Mouse (Mus musculus): ENCODE measurements around the gene Slc35a3. TPM values are rescaled to one million over a fixed set of nuclear protein-coding genes. Genes with fewer than 3 reads are reported as not detected.

Slc35a3 gene
- polyA plus RNA-seq, 2 experiments = 9.6 to 20.7 TPM

GRCm38 (mm10) chr3:116662463-116662863 lies 50.2 kb downstream of the Slc35a3 start, which contains the start of gene Mfsd14a:
Gene Mfsd14a, minus strand, starts transcription at chr3:116662677.
- Histone ChIP-seq H3K27me3 (ENCODE audit: control insufficient read depth, insufficient read depth, low read length) (no peaks in the 10 kb centered on the region), H3K4me3 (replicated peaks; ENCODE audit: low read length) (peak within 1 kb of the TSS; percentile 92), H3K4me2 (replicated peaks; ENCODE audit: low read depth, low read length, severe bottlenecking) (peak within 1 kb of the TSS; percentile 66), H3K36me3 (ENCODE audit: control insufficient read depth, insufficient read depth, low read length) (no peaks in the 10 kb centered on the region), H3K27ac (replicated peaks; ENCODE audit: low read depth, low read length) (peak within 1 kb of the TSS; percentile 94), H3K4me1 (ENCODE audit: control insufficient read depth, insufficient read depth, low read length) (peaks cover 15% of the 10 kb centered on the region), H3K9me3 (ENCODE audit: control insufficient read depth, low read length) (no peaks in the 10 kb centered on the region), H3K9ac (ENCODE audit: low read depth, low read length, severe bottlenecking) (peak within 1 kb of the TSS; percentile 98)
- peak; percentile 96 for DNase-seq (ENCODE audit: low spot score)
- under 1% methylated on average over 33 of the region's 39 CpGs for WGBS
- peak; percentile 74; the same call in 1 of the 2 replicates for TF ChIP-seq POLR2A (IDR thresholded peaks at IDR 0.05; ENCODE audit: borderline replicate concordance, extremely low read depth, insufficient read depth, insufficient read length)
- peak; percentile 99 for ATAC-seq (ENCODE audit: low FRiP score, low read depth)

DNA sequence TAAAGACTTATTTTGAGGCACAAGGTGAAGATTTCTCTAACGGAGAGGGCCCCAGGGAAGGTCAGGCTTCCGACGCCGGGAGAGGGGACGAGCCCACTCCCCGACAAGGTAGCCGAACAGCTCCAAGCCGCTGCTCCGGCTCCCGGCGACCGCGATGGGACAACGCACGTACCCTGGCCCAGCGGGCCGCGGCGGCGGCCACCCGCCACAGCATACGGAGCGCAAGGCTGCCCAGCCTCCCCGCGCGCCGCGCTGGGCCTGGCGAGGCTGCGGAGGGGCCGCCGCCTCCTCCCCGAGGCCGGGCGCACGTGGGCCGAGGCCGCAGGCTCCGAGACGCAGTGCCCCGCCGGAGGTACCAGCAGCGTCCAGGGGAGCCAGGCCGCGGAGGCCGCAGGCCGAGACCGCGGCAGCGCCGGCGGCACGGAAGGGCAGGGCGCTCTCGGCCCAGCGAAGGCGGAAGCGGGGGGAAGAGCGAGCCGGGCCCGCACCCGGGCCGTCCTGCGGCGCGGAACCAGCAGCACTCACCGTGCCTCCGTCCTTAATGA lies 50.7 kb downstream of the Slc35a3 start:
- Histone ChIP-seq H3K36me3 (ENCODE audit: control insufficient read depth, insufficient read depth, low read length) (no peaks in the 10 kb centered on the region), H3K4me1 (ENCODE audit: control insufficient read depth, insufficient read depth, low read length) (peaks cover 15% of the 10 kb centered on the region), H3K9ac (ENCODE audit: low read depth, low read length, severe bottlenecking) (peak overlapping the region; percentile 98), H3K9me3 (ENCODE audit: control insufficient read depth, low read length) (no peaks in the 10 kb centered on the region), H3K4me3 (replicated peaks; ENCODE audit: low read length) (peak overlapping the region; percentile 92), H3K4me2 (replicated peaks; ENCODE audit: low read depth, low read length, severe bottlenecking) (peak overlapping the region; percentile 66), H3K27me3 (ENCODE audit: control insufficient read depth, insufficient read depth, low read length) (no peaks in the 10 kb centered on the region), H3K27ac (replicated peaks; ENCODE audit: low read depth, low read length) (peak overlapping the region; percentile 94)
- DNase-seq (ENCODE audit: low spot score) = no peak
- WGBS = under 1% methylated on average over 57 of the region's 68 CpGs
- no peak for TF ChIP-seq POLR2A (IDR thresholded peaks at IDR 0.05; ENCODE audit: borderline replicate concordance, extremely low read depth, insufficient read depth, insufficient read length)
- peak; percentile 85 for ATAC-seq (ENCODE audit: low FRiP score, low read depth)

DNA sequence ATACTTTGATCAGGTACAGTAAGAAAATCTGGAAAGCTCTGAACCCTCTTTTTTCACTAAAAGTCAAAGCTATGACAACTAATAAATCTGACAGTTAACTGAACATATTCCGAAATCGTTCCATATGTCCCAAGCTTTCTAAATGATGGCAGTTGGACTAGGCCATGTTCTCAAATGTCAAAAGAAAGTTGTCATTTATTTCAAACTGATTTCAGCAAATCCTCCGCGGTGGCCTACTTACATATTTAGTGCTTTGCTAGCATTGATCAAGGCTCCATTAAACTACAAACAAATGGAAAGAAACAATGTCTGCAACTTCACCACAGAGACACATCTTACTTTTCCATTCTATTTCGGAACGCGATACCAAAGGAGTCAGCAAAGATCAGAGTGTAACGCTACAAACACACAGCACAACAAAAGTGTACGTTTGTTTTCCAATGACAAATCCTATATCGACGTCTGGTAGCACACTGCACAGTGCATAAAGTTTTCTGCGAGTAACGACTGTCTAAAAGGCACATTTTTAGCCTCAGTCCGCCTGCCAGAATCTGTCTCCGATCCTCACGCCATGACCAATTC lies 51.3 kb downstream of the Slc35a3 start:
- Histone ChIP-seq H3K9me3 (ENCODE audit: control insufficient read depth, low read length) (no peaks in the 10 kb centered on the region), H3K27ac (replicated peaks; ENCODE audit: low read depth, low read length) (peak overlapping the region; percentile 94), H3K36me3 (ENCODE audit: control insufficient read depth, insufficient read depth, low read length) (no peaks in the 10 kb centered on the region), H3K4me1 (ENCODE audit: control insufficient read depth, insufficient read depth, low read length) (peaks cover 15% of the 10 kb centered on the region), H3K4me3 (replicated peaks; ENCODE audit: low read length) (peak overlapping the region; percentile 92), H3K4me2 (replicated peaks; ENCODE audit: low read depth, low read length, severe bottlenecking) (peak overlapping the region; percentile 66), H3K27me3 (ENCODE audit: control insufficient read depth, insufficient read depth, low read length) (no peaks in the 10 kb centered on the region), H3K9ac (ENCODE audit: low read depth, low read length, severe bottlenecking) (peak overlapping the region; percentile 98)
- WGBS = 3% methylated on average over 16 of the region's 16 CpGs
- no peak for TF ChIP-seq POLR2A (IDR thresholded peaks at IDR 0.05; ENCODE audit: borderline replicate concordance, extremely low read depth, insufficient read depth, insufficient read length)
- ATAC-seq (ENCODE audit: low FRiP score, low read depth) (no peak), DNase-seq (ENCODE audit: low spot score) (peak; percentile 14)

DNA sequence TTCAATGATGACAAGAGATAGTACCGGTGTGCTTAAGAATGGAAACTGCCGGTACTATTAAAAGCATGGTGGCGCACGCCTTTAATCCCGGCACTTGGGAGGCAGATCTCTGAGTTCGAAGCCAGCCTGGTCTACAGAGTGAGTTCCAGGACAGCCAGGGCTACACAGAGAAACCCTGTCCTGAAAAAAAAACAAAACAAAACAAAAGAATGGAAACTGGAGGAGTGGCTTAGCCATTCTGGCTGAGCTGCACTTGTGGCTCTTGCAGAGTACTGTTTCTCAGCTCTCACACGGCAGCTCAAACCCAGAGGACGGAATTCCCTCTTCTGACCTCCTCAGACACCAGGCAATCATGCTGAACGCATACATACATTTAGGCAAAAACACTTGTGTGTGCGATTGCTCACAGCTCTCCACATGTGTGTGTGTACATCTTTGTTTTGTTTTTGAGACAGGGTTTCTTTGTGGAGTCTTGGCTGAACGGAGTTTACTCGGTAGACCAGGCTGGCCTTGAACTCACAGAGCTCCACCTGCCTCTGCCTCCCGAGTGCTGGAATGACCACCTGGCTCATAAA lies 52.7 kb downstream of the Slc35a3 start:
- WGBS = 86% methylated on average over 13 of the region's 13 CpGs
- H3K9ac ChIP-seq (ENCODE audit: low read depth, low read length, severe bottlenecking) = peak overlapping the region; percentile 13; the same call in 1 of the 2 replicates
- H3K4me1 ChIP-seq (ENCODE audit: control insufficient read depth, insufficient read depth, low read length) = peaks cover 15% of the 10 kb centered on the region
- no peaks in the 10 kb centered on the region for H3K9me3 ChIP-seq (ENCODE audit: control insufficient read depth, low read length)
- ATAC-seq (ENCODE audit: low FRiP score, low read depth) (no peak), DNase-seq (ENCODE audit: low spot score) (no peak)
- no peaks in the 10 kb centered on the region for H3K36me3 ChIP-seq (ENCODE audit: control insufficient read depth, insufficient read depth, low read length)
- no peak overlapping the region for H3K4me3 ChIP-seq (replicated peaks; ENCODE audit: low read length)
- no peak for TF ChIP-seq POLR2A (IDR thresholded peaks at IDR 0.05; ENCODE audit: borderline replicate concordance, extremely low read depth, insufficient read depth, insufficient read length)
- no peaks in the 10 kb centered on the region for H3K27me3 ChIP-seq (ENCODE audit: control insufficient read depth, insufficient read depth, low read length)
- no peak overlapping the region for H3K4me2 ChIP-seq (replicated peaks; ENCODE audit: low read depth, low read length, severe bottlenecking)
- H3K27ac ChIP-seq (replicated peaks; ENCODE audit: low read depth, low read length) = no peak overlapping the region

DNA sequence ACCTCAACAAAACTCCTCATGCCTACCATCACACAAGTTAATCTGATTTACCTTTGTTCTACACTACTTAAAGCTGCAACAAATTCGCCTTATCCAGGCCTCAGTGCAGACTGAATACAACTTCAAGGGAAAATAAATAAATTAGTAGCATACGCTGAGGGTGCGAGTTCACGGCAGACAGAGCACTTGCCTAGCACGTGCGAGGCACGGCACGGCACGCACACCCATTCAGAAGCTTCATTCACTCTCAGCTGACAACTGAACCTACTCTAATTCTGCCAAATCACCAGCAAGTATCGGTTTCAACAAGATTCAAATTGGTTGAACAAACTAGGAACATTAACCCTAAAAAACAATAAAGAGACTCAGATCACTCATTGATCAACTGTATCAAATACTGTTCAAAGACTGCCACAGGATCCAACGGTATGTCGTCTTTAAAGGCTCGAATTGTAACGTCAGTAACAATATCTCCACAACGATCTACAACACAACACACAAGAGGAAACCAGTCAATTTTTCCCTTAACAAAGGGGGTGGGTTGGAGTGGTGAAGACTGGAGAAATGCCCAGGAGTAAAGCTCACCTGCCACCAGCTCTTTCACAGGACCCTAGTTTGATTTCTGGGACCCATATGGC lies 53.6 kb downstream of the Slc35a3 start:
- Histone ChIP-seq H3K4me2 (replicated peaks; ENCODE audit: low read depth, low read length, severe bottlenecking) (no peak overlapping the region), H3K4me1 (ENCODE audit: control insufficient read depth, insufficient read depth, low read length) (peaks cover 15% of the 10 kb centered on the region), H3K27me3 (ENCODE audit: control insufficient read depth, insufficient read depth, low read length) (no peaks in the 10 kb centered on the region), H3K9me3 (ENCODE audit: control insufficient read depth, low read length) (no peaks in the 10 kb centered on the region), H3K9ac (ENCODE audit: low read depth, low read length, severe bottlenecking) (no peak overlapping the region), H3K4me3 (replicated peaks; ENCODE audit: low read length) (no peak overlapping the region), H3K36me3 (ENCODE audit: control insufficient read depth, insufficient read depth, low read length) (no peaks in the 10 kb centered on the region), H3K27ac (replicated peaks; ENCODE audit: low read depth, low read length) (no peak overlapping the region)
- 56% methylated on average over 15 of the region's 15 CpGs for WGBS
- ATAC-seq (ENCODE audit: low FRiP score, low read depth) (no peak), DNase-seq (ENCODE audit: low spot score) (no peak)
- TF ChIP-seq POLR2A (IDR thresholded peaks at IDR 0.05; ENCODE audit: borderline replicate concordance, extremely low read depth, insufficient read depth, insufficient read length) = no peak

Data from limb, embryonic 14.5 days (tissue).